Mouse (Mus musculus) hindbrain, embryonic 12.5 days (tissue): ENCODE measurements around the gene Ubqln4. TPM values are rescaled to one million over a fixed set of nuclear protein-coding genes. Genes with fewer than 3 reads are reported as not detected.

Source experiments
- ATAC-seq: fragments of 200-750 bp; cut with Nextera tagmentation; 2 replicates; pipeline ENCODE4 v1.8.0; 2017; ENCODE audit warnings: moderate TSS enrichment; ENCODE audit not compliant: low FRiP score
- H3K27ac ChIP-seq: fragments of 300-500 bp; sonication (generic); 2 replicates; pipeline ENCODE4 v1.5.1; 2016; ENCODE audit warnings: mild to moderate bottlenecking
- H3K27me3 ChIP-seq: fragments of 300-500 bp; sonication (generic); 2 replicates; pipeline ENCODE4 v1.6.1; 2016; ENCODE audit warnings: mild to moderate bottlenecking
- H3K36me3 ChIP-seq: fragments of 300-500 bp; sonication (generic); 2 replicates; pipeline ENCODE4 v1.6.1; 2016; ENCODE audit warnings: mild to moderate bottlenecking
- H3K4me1 ChIP-seq: fragments of 300-500 bp; sonication (generic); 2 replicates; pipeline ENCODE4 v1.6.1; 2016
- H3K4me2 ChIP-seq: fragments of 300-500 bp; sonication (generic); replicated peaks from 2 replicates; pipeline ENCODE4 v1.6.1; 2016; ENCODE audit warnings: mild to moderate bottlenecking
- H3K4me3 ChIP-seq: fragments of 300-500 bp; sonication (generic); 2 replicates; pipeline ENCODE4 v1.5.1; 2016; ENCODE audit warnings: mild to moderate bottlenecking
- H3K9ac ChIP-seq: fragments of 300-500 bp; sonication (generic); 2 replicates; pipeline ENCODE4 v1.6.1; 2016; ENCODE audit warnings: mild to moderate bottlenecking, moderate library complexity
- H3K9me3 ChIP-seq: fragments of 300-500 bp; sonication (generic); replicated peaks from 2 replicates; pipeline ENCODE4 v1.6.1; 2016; ENCODE audit warnings: mild to moderate bottlenecking
- WGBS: fragments of 180-500 bp; shearing (Covaris S2); methylation state at CpG from one replicate; pipeline ENCODE4 v1.1.7; 2016; 5-methylcytosine and 5-hydroxymethylcytosine counted together
- polyA plus RNA-seq: library from polyadenylated mRNA; unstranded; fragments of >200 nt; fragmentation: Nextera tagmentation; extraction: Ambion mirVana; gene quantifications from 2 replicates; pipeline ENCODE4 v1.2.1, GENCODE M21; 2016

Ubqln4 gene
- polyA plus RNA-seq, 1 experiment from 2014 or later, result 60.7 TPM

- Histone ChIP-seq H3K4me2 (peak overlapping the region; percentile 93), H3K27ac (peak overlapping the region; percentile 62; the same call in 1 of the 2 replicates), H3K9me3 (no peaks in the 10 kb centered on the region), H3K4me3 (peak overlapping the region; percentile 94; the same call in 1 of the 2 replicates), H3K27me3 (no peaks in the 10 kb centered on the region), H3K36me3 (peaks cover 16% of the 10 kb centered on the region; the same call in 1 of the 2 replicates), H3K9ac (peak overlapping the region; percentile 48; the same call in 1 of the 2 replicates), H3K4me1 (peaks cover 48% of the 10 kb centered on the region)
- ATAC-seq, result no peak
- 86% methylated on average over 11 of the region's 11 CpGs for WGBS
These were observed 24.9 kb upstream of the Ubqln4 start for GRCm38 (mm10) chr3:88528646-88529045.

GRCm38 (mm10) chr3:88529204-88530000 is 24.2 kb upstream of the Ubqln4 start:
- ATAC-seq, result no peak
- peak overlapping the region; percentile 99 for H3K27ac ChIP-seq
- 23% methylated on average over 7 of the region's 7 CpGs for WGBS

GRCm38 (mm10) chr3:88530082-88530864 is 23.3 kb upstream of the Ubqln4 start:
- Histone ChIP-seq H3K36me3 (0 out of 2 replicates have a peak, but pooled peaks cover 1% of the 10 kb centered on the region), H3K27ac (peak overlapping the region; percentile 99), H3K4me1 (peaks cover 61% of the 10 kb centered on the region), H3K4me3 (peak overlapping the region; percentile 94), H3K9me3 (no peaks in the 10 kb centered on the region), H3K27me3 (no peaks in the 10 kb centered on the region), H3K9ac (peak overlapping the region; percentile 99), H3K4me2 (peak overlapping the region; percentile 93)
- no peak for ATAC-seq
- WGBS, result 6% methylated on average over 11 of the region's 11 CpGs

More at GRCm38 (mm10) chr3:88529204-88530000, 24.2 kb upstream of the Ubqln4 start:
- peak overlapping the region; percentile 93 for H3K4me2 ChIP-seq
- peaks cover 9% of the 10 kb centered on the region; the same call in 1 of the 2 replicates for H3K36me3 ChIP-seq
- H3K9ac ChIP-seq, result peak overlapping the region; percentile 99
- H3K9me3 ChIP-seq, result no peaks in the 10 kb centered on the region
- peaks cover 52% of the 10 kb centered on the region for H3K4me1 ChIP-seq
- no peaks in the 10 kb centered on the region for H3K27me3 ChIP-seq
- peak overlapping the region; percentile 94 for H3K4me3 ChIP-seq

- under 1% methylated on average over 63 of the region's 63 CpGs for WGBS
- H3K27ac ChIP-seq, result peak overlapping the region; percentile 99
- H3K9ac ChIP-seq, result peak overlapping the region; percentile 99
- H3K4me2 ChIP-seq, result peak overlapping the region; percentile 93
- peak; percentile 86 for ATAC-seq
- peaks cover 13% of the 10 kb centered on the region for H3K36me3 ChIP-seq
- H3K4me1 ChIP-seq, result peaks cover 64% of the 10 kb centered on the region
- peak overlapping the region; percentile 94 for H3K4me3 ChIP-seq
- H3K9me3 ChIP-seq, result no peaks in the 10 kb centered on the region
- no peaks in the 10 kb centered on the region for H3K27me3 ChIP-seq
These were observed 21.9 kb upstream of the Ubqln4 start for GRCm38 (mm10) chr3:88531348-88532298.

- Histone ChIP-seq H3K4me1 (peaks cover 65% of the 10 kb centered on the region), H3K9ac (peak within 1 kb of the TSS; percentile 99), H3K27me3 (no peaks in the 10 kb centered on the region), H3K4me2 (peak within 1 kb of the TSS; percentile 95), H3K27ac (peak within 1 kb of the TSS; percentile 99), H3K36me3 (peaks cover 19% of the 10 kb centered on the region), H3K4me3 (peak within 1 kb of the TSS; percentile 94), H3K9me3 (no peaks in the 10 kb centered on the region)
- ATAC-seq, result no peak
- 2% methylated on average over 28 of the region's 31 CpGs for WGBS
These were observed 21.3 kb upstream of the Ubqln4 start, which contains the start of gene Mex3a for GRCm38 (mm10) chr3:88532299-88532674. Gene Mex3a (plus strand): TSS chr3:88532395.

GRCm38 (mm10) chr3:88532689-88533511 is 20.7 kb upstream of the Ubqln4 start:
- Histone ChIP-seq H3K27ac (peak overlapping the region; percentile 99), H3K4me3 (peak overlapping the region; percentile 94), H3K9ac (peak overlapping the region; percentile 99), H3K9me3 (no peaks in the 10 kb centered on the region), H3K27me3 (no peaks in the 10 kb centered on the region), H3K36me3 (peaks cover 25% of the 10 kb centered on the region), H3K4me2 (peak overlapping the region; percentile 95), H3K4me1 (peaks cover 65% of the 10 kb centered on the region)
- peak; percentile 23 for ATAC-seq
- WGBS, result under 1% methylated on average over 40 of the region's 40 CpGs

GRCm38 (mm10) chr3:88533706-88534105 is 19.9 kb upstream of the Ubqln4 start:
- Histone ChIP-seq H3K27ac (peak overlapping the region; percentile 99), H3K4me2 (peak overlapping the region; percentile 95), H3K27me3 (no peaks in the 10 kb centered on the region), H3K9ac (peak overlapping the region; percentile 99), H3K36me3 (peaks cover 34% of the 10 kb centered on the region), H3K4me3 (peak overlapping the region; percentile 94), H3K4me1 (peaks cover 66% of the 10 kb centered on the region), H3K9me3 (no peaks in the 10 kb centered on the region)
- no peak for ATAC-seq
- 2% methylated on average over 3 of the region's 5 CpGs for WGBS

- H3K9ac ChIP-seq, result peak overlapping the region; percentile 99
- H3K27ac ChIP-seq, result peak overlapping the region; percentile 99
- no peaks in the 10 kb centered on the region for H3K9me3 ChIP-seq
- H3K4me3 ChIP-seq, result peak overlapping the region; percentile 94
- 4% methylated on average over 3 of the region's 3 CpGs for WGBS
- H3K27me3 ChIP-seq, result no peaks in the 10 kb centered on the region
- H3K4me2 ChIP-seq, result peak overlapping the region; percentile 95
- ATAC-seq, result no peak
- H3K36me3 ChIP-seq, result peaks cover 39% of the 10 kb centered on the region
- H3K4me1 ChIP-seq, result peaks cover 62% of the 10 kb centered on the region
These were observed 18.6 kb upstream of the Ubqln4 start for GRCm38 (mm10) chr3:88535005-88535404.

- no peak for ATAC-seq
- Histone ChIP-seq H3K4me1 (peaks cover 62% of the 10 kb centered on the region), H3K4me2 (peak overlapping the region; percentile 95), H3K9ac (peak overlapping the region; percentile 99), H3K27ac (peak overlapping the region; percentile 99), H3K4me3 (peak overlapping the region; percentile 94), H3K27me3 (no peaks in the 10 kb centered on the region), H3K36me3 (peaks cover 44% of the 10 kb centered on the region), H3K9me3 (no peaks in the 10 kb centered on the region)
- 37% methylated on average over 4 of the region's 4 CpGs for WGBS
These were observed 18.0 kb upstream of the Ubqln4 start for GRCm38 (mm10) chr3:88535527-88535926.

GRCm38 (mm10) chr3:88536103-88536930 is 17.2 kb upstream of the Ubqln4 start:
- peak overlapping the region; percentile 66 for H3K27ac ChIP-seq
- peaks cover 48% of the 10 kb centered on the region for H3K36me3 ChIP-seq
- peak overlapping the region; percentile 99 for H3K9ac ChIP-seq
- no peak for ATAC-seq
- H3K27me3 ChIP-seq, result no peaks in the 10 kb centered on the region
- H3K4me1 ChIP-seq, result peaks cover 67% of the 10 kb centered on the region
- no peaks in the 10 kb centered on the region for H3K9me3 ChIP-seq
- peak overlapping the region; percentile 94 for H3K4me3 ChIP-seq
- WGBS, result 6% methylated on average over 62 of the region's 64 CpGs
- peak overlapping the region; percentile 95 for H3K4me2 ChIP-seq
